Mouse (Mus musculus) ES-Bruce4 (cell line): ENCODE results near the gene Tnfrsf9. TPM values are rescaled to one million over a fixed set of nuclear protein-coding genes. Genes with fewer than 3 reads are reported as not detected.

Experiments used
- H3K27ac ChIP-seq: 2 replicates; pipeline ENCODE4 v1.5.1; 2012; ENCODE audit warnings: low read length, inconsistent platforms; ENCODE audit not compliant: insufficient read depth
- H3K27me3 ChIP-seq: 2 replicates; pipeline ENCODE4 v1.6.1; 2012; ENCODE audit warnings: mild to moderate bottlenecking, low read length, inconsistent platforms; ENCODE audit not compliant: control insufficient read depth, poor library complexity, insufficient read depth, severe bottlenecking
- H3K36me3 ChIP-seq: 2 replicates; pipeline ENCODE4 v1.6.1; 2012; ENCODE audit warnings: inconsistent platforms, mild to moderate bottlenecking, low read length, moderate library complexity; ENCODE audit not compliant: control insufficient read depth, poor library complexity, insufficient read depth, severe bottlenecking
- H3K4me1 ChIP-seq: one replicate; pipeline ENCODE4 v1.8.1; 2011; ENCODE audit warnings: low read length; ENCODE audit not compliant: control insufficient read depth, insufficient read depth
- H3K4me3 ChIP-seq: 2 replicates; pipeline ENCODE4 v1.5.1; 2011; ENCODE audit warnings: low read depth, mild to moderate bottlenecking, low read length
- H3K9ac ChIP-seq: 2 replicates; pipeline ENCODE4 v1.6.1; 2012; ENCODE audit warnings: low read depth, mild to moderate bottlenecking, inconsistent platforms; ENCODE audit not compliant: poor library complexity, severe bottlenecking
- H3K9me3 ChIP-seq: replicated peaks from 2 replicates; pipeline ENCODE4 v1.6.1; 2012; ENCODE audit warnings: mild to moderate bottlenecking, low read length, inconsistent platforms; ENCODE audit not compliant: control insufficient read depth, poor library complexity, insufficient read depth, severe bottlenecking
- CTCF ChIP-seq: IDR thresholded peaks from one replicate; pipeline ENCODE4 v1.8.1; 2011; ENCODE audit warnings: low read depth, low read length
- EP300 ChIP-seq: IDR thresholded peaks from 2 replicates; pipeline ENCODE4 v1.6.1; 2011; ENCODE audit warnings: low read depth, low read length; ENCODE audit not compliant: insufficient read depth
- POLR2A ChIP-seq: IDR thresholded peaks from one replicate; pipeline ENCODE4 v1.8.1; 2011; ENCODE audit warnings: low read length; ENCODE audit not compliant: insufficient read depth
- polyA plus RNA-seq: library from polyadenylated mRNA; stranded (reverse); fragments of >200 nt; gene quantifications from 2 replicates; pipeline ENCODE4 v1.2.4, GENCODE M21; 2011; ENCODE audit warnings: low read depth; ENCODE audit not compliant: missing spikeins, insufficient read depth, insufficient read length

The Tnfrsf9 gene
- polyA plus RNA-seq, 1 experiment, result 1.6 TPM

- peak overlapping the region; percentile 31 for H3K9ac ChIP-seq
- TF ChIP-seq CTCF, result peak; percentile 85
- no peak for TF ChIP-seq POLR2A
- TF ChIP-seq EP300, result no peak
- no peaks in the 10 kb centered on the region for H3K4me1 ChIP-seq
- H3K27ac ChIP-seq, result 0 out of 2 replicates have a peak overlapping the region, but pooled peaks have one; percentile 8
- H3K4me3 ChIP-seq, result peak overlapping the region; percentile 55
- no peaks in the 10 kb centered on the region for H3K27me3 ChIP-seq
- H3K9me3 ChIP-seq, result no peaks in the 10 kb centered on the region
- H3K36me3 ChIP-seq, result no peaks in the 10 kb centered on the region
These were observed 50.5 kb downstream of the Tnfrsf9 start for GRCm38 (mm10) chr4:150964635-150965554.

GRCm38 (mm10) chr4:150965555-150965951, 51.2 kb downstream of the Tnfrsf9 start:
- Histone ChIP-seq H3K9ac (no peak overlapping the region), H3K36me3 (no peaks in the 10 kb centered on the region), H3K4me1 (no peaks in the 10 kb centered on the region), H3K9me3 (no peaks in the 10 kb centered on the region), H3K27me3 (no peaks in the 10 kb centered on the region), H3K4me3 (no peak overlapping the region), H3K27ac (no peak overlapping the region)
- TF ChIP-seq CTCF (peak; percentile 81), EP300 (no peak)

- TF ChIP-seq CTCF, result peak; percentile 87
- no peak for TF ChIP-seq EP300
- Histone ChIP-seq H3K27ac (no peak overlapping the region), H3K4me3 (no peak overlapping the region), H3K9me3 (no peaks in the 10 kb centered on the region), H3K36me3 (no peaks in the 10 kb centered on the region), H3K27me3 (no peaks in the 10 kb centered on the region), H3K4me1 (no peaks in the 10 kb centered on the region), H3K9ac (no peak overlapping the region)
These were observed 52.2 kb downstream of the Tnfrsf9 start for GRCm38 (mm10) chr4:150966556-150966955.

GRCm38 (mm10) chr4:150968956-150969355, 54.6 kb downstream of the Tnfrsf9 start:
- Histone ChIP-seq H3K9ac (no peak overlapping the region), H3K9me3 (no peaks in the 10 kb centered on the region), H3K36me3 (no peaks in the 10 kb centered on the region), H3K27ac (no peak overlapping the region), H3K4me1 (no peaks in the 10 kb centered on the region), H3K4me3 (no peak overlapping the region), H3K27me3 (no peaks in the 10 kb centered on the region)
- TF ChIP-seq CTCF (no peak), POLR2A (no peak), EP300 (no peak)

- no peaks in the 10 kb centered on the region for H3K27me3 ChIP-seq
- no peaks in the 10 kb centered on the region for H3K4me1 ChIP-seq
- H3K9me3 ChIP-seq, result no peaks in the 10 kb centered on the region
- no peak for TF ChIP-seq POLR2A
- no peak for TF ChIP-seq EP300
- no peak for TF ChIP-seq CTCF
- no peak overlapping the region for H3K27ac ChIP-seq
- H3K4me3 ChIP-seq, result no peak overlapping the region
- no peak overlapping the region for H3K9ac ChIP-seq
- H3K36me3 ChIP-seq, result no peaks in the 10 kb centered on the region
These were observed 58.9 kb downstream of the Tnfrsf9 start for GRCm38 (mm10) chr4:150973264-150973663.

GRCm38 (mm10) chr4:150975145-150975544, 60.8 kb downstream of the Tnfrsf9 start:
- no peaks in the 10 kb centered on the region for H3K4me1 ChIP-seq
- H3K9me3 ChIP-seq, result no peaks in the 10 kb centered on the region
- H3K27ac ChIP-seq, result no peak overlapping the region
- H3K36me3 ChIP-seq, result no peaks in the 10 kb centered on the region
- TF ChIP-seq EP300, result no peak
- TF ChIP-seq POLR2A, result no peak
- no peak for TF ChIP-seq CTCF
- no peak overlapping the region for H3K4me3 ChIP-seq
- no peak overlapping the region for H3K9ac ChIP-seq
- no peaks in the 10 kb centered on the region for H3K27me3 ChIP-seq
